Mouse (Mus musculus) G1E (cell line): ENCODE results near the gene Zfp36l2.

ENCODE experiments used
- CTCF ChIP-seq: IDR thresholded peaks from 2 replicates; pipeline ENCODE4 v1.5.1; 2012; ENCODE audit warnings: low read depth, low read length, inconsistent platforms, mixed read lengths
- GATA1 ChIP-seq: IDR thresholded peaks from 2 replicates; pipeline ENCODE4 v1.6.1; 2012; ENCODE audit warnings: borderline replicate concordance, low read length, inconsistent platforms, mixed read lengths
- TAL1 ChIP-seq: conservative IDR thresholded peaks from 2 replicates; pipeline ENCODE4 v1.6.1; 2012; ENCODE audit warnings: low read depth, low read length, inconsistent platforms, mixed read lengths

DNA sequence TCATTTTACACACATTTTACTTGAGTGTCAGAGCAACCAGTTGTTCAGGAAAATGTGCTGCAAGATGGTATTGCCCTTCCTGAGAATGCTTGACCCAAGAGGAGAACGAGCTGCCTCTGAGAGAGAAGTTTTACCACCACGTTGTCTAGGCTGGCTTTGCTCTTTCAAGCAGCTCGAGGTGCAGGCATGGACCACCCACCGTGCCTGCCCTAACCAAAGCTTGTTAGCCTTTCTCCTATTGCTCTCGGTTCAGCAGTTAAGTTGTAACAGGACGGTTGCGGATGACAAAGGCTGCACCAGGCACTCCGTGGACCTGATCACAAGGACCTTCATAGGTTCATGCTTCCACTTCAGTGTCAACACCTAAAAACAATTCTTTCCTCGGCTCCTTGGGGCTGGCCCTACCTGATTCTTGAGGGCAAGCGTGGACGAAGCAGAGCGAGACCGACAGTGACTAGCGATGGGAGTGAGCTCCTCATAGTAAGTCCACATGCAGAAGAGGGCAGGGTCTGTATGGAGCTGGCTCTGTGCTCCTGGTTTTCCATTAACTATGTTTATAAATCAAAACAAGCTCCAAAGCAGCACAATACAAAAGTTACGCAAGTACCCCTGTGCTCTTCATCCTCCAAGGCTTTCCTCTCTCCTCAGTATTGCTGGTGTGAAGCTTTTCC is 36.6 kb upstream of the Zfp36l2 start:
- TF ChIP-seq CTCF (no peak), GATA1 (no peak), TAL1 (no peak)
